Mouse (Mus musculus) neural tube, embryonic 14.5 days (tissue): Measurements from ENCODE around the gene Trim45. TPM values are rescaled to one million over a fixed set of nuclear protein-coding genes. Genes with fewer than 3 reads are reported as not detected.

ENCODE experiments used
- ATAC-seq: fragments of 200-750 bp; cut with Nextera tagmentation; 2 replicates; pipeline ENCODE4 v1.8.0; 2017; ENCODE audit warnings: low read depth, mild to moderate bottlenecking, moderate TSS enrichment, moderate library complexity
- H3K27ac ChIP-seq: fragments of 300-500 bp; sonication (generic); 2 replicates; pipeline ENCODE4 v1.5.1; 2014; ENCODE audit warnings: low read depth, mild to moderate bottlenecking, control low read depth, low read length, moderate library complexity, mixed read lengths
- H3K27me3 ChIP-seq: fragments of 300-500 bp; sonication (generic); 2 replicates; pipeline ENCODE4 v1.6.1; 2014; ENCODE audit warnings: low read length; ENCODE audit not compliant: control insufficient read depth, insufficient read depth
- H3K36me3 ChIP-seq: fragments of 300-500 bp; sonication (generic); 2 replicates; pipeline ENCODE4 v1.6.1; 2014; ENCODE audit warnings: low read length, mixed read lengths; ENCODE audit not compliant: control insufficient read depth, insufficient read depth
- H3K4me1 ChIP-seq: fragments of 300-500 bp; sonication (generic); 2 replicates; pipeline ENCODE4 v1.6.1; 2014; ENCODE audit warnings: low read length; ENCODE audit not compliant: control insufficient read depth, insufficient read depth
- H3K4me2 ChIP-seq: fragments of 300-500 bp; sonication (generic); 2 replicates; pipeline ENCODE4 v1.6.1; 2014; ENCODE audit warnings: mild to moderate bottlenecking, low read depth, low read length, control low read depth
- H3K4me3 ChIP-seq: fragments of 300-500 bp; sonication (generic); 2 replicates; pipeline ENCODE4 v1.5.1; 2014; ENCODE audit warnings: low read depth, low read length, control low read depth, mixed read lengths
- H3K9ac ChIP-seq: fragments of 300-500 bp; sonication (generic); replicated peaks from 2 replicates; pipeline ENCODE4 v1.6.1; 2014; ENCODE audit warnings: low read depth, mild to moderate bottlenecking, control low read depth, low read length, mixed read lengths
- H3K9me3 ChIP-seq: fragments of 300-500 bp; sonication (generic); 2 replicates; pipeline ENCODE4 v1.6.1; 2016; ENCODE audit warnings: low read length; ENCODE audit not compliant: control insufficient read depth
- WGBS: fragments of 180-500 bp; shearing (Covaris S2); extraction: QIAGEN DNeasy Blood & Tissue Kit; methylation state at CpG from one replicate; pipeline ENCODE4 v1.1.7; 2014; 5-methylcytosine and 5-hydroxymethylcytosine counted together
- polyA plus RNA-seq: library from polyadenylated mRNA; unstranded; fragments of >200 nt; fragmentation: Nextera tagmentation; extraction: Ambion mirVana; gene quantifications from 2 replicates; pipeline ENCODE4 v1.2.1, GENCODE M21; 2014

Trim45 gene
- polyA plus RNA-seq, result 3.8 and 4.9 TPM in 2 replicates

- peak within 1 kb of the TSS; percentile 75 for H3K4me2 ChIP-seq
- H3K9ac ChIP-seq, result peak within 1 kb of the TSS; percentile 76
- H3K27me3 ChIP-seq, result no peaks in the 10 kb centered on the region
- no peaks in the 10 kb centered on the region for H3K36me3 ChIP-seq
- no peaks in the 10 kb centered on the region for H3K9me3 ChIP-seq
- WGBS, result under 1% methylated on average over 39 of the region's 39 CpGs
- peak; percentile 98 for ATAC-seq
- H3K27ac ChIP-seq, result peak within 1 kb of the TSS; percentile 84
- H3K4me3 ChIP-seq, result peak within 1 kb of the TSS; percentile 56
- H3K4me1 ChIP-seq, result peaks cover 10% of the 10 kb centered on the region
Observed at GRCm38 (mm10) chr3:100921825-100922505, at the start of gene Trim45. Trim45 (plus strand) TSS chr3:100922202.

GRCm38 (mm10) chr3:100877057-100877456 lies 44.9 kb upstream of the Trim45 start:
- H3K4me1 ChIP-seq, result no peaks in the 10 kb centered on the region
- no peaks in the 10 kb centered on the region for H3K9me3 ChIP-seq
- H3K4me3 ChIP-seq, result no peak overlapping the region
- no peaks in the 10 kb centered on the region for H3K27me3 ChIP-seq
- no peak overlapping the region for H3K4me2 ChIP-seq
- 90% methylated on average over 4 of the region's 4 CpGs for WGBS
- ATAC-seq, result no peak
- no peak overlapping the region for H3K9ac ChIP-seq
- no peaks in the 10 kb centered on the region for H3K36me3 ChIP-seq
- H3K27ac ChIP-seq, result no peak overlapping the region

DNA sequence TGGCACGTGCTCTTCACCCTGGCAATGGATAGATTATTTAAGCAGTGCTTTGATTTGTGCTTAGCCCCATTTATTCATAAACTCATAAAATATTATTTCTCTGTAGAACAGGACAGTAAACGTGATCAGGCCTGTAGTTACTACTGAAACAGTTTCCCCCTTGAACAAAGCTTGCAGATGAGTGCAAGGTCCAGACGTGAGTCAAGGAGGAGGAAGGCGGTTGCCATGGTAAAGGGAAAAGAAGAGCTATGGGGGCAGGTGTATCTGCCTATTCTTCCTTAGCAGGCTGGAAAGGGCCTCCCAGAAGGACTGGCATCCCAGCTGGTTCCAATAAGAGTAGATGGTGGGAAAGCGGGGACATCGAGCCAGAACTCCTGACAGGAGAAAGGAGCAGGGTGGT lies 40.6 kb upstream of the Trim45 start:
- Histone ChIP-seq H3K4me3 (no peak overlapping the region), H3K4me2 (no peak overlapping the region), H3K9me3 (no peaks in the 10 kb centered on the region), H3K36me3 (no peaks in the 10 kb centered on the region), H3K4me1 (no peaks in the 10 kb centered on the region), H3K9ac (no peak overlapping the region), H3K27me3 (no peaks in the 10 kb centered on the region), H3K27ac (no peak overlapping the region)
- ATAC-seq, result no peak
- 79% methylated on average over 6 of the region's 6 CpGs for WGBS

GRCm38 (mm10) chr3:100881843-100882634 lies 40.0 kb upstream of the Trim45 start:
- Histone ChIP-seq H3K9me3 (no peaks in the 10 kb centered on the region), H3K4me1 (no peaks in the 10 kb centered on the region), H3K27ac (no peak overlapping the region), H3K4me2 (no peak overlapping the region), H3K4me3 (no peak overlapping the region), H3K27me3 (no peaks in the 10 kb centered on the region), H3K36me3 (no peaks in the 10 kb centered on the region), H3K9ac (no peak overlapping the region)
- ATAC-seq, result no peak
- WGBS, result 86% methylated on average over 9 of the region's 9 CpGs

DNA sequence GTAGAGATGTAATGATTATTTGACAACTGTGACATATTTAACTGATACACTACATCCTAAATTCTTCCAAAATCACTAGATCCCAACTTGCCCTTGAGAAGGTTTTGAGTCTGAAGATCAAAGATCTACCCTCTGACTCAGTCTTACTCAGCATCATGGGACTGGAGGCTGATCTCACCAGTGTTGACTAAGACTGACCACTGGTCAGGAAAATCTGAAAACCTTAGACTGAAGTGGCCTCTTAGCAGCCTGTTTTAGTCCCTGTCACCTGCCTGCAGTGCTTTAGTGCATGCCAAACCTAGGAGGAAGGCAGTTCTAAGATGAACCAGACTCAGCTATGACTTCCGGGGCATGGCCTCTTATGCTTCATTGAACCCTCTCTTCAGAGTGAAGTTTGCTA lies 32.8 kb upstream of the Trim45 start:
- H3K4me2 ChIP-seq, result no peak overlapping the region
- H3K4me1 ChIP-seq, result no peaks in the 10 kb centered on the region
- no peaks in the 10 kb centered on the region for H3K27me3 ChIP-seq
- H3K4me3 ChIP-seq, result no peak overlapping the region
- no peak overlapping the region for H3K9ac ChIP-seq
- no peaks in the 10 kb centered on the region for H3K9me3 ChIP-seq
- no peaks in the 10 kb centered on the region for H3K36me3 ChIP-seq
- 83% methylated on average over 1 of the region's 1 CpGs for WGBS
- no peak overlapping the region for H3K27ac ChIP-seq
- no peak for ATAC-seq

DNA sequence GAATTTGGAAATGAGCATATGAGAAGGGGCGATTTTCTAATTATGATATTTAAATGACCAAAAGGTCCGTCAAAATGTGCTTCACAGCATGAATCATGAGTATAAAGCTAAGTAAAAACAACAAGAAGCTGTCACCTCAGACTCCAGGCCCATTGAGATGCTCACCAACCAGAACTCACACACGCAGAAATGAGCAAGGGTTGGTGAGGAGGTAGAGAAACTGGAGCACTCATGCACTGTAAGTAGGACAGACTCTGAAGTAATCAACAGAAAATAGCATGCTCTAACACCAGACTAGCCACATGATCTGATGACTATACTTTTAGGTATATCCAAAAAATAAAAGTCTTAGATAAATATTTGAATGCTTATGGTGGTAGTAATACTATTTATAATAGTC lies 31.6 kb upstream of the Trim45 start:
- no peaks in the 10 kb centered on the region for H3K9me3 ChIP-seq
- no peak overlapping the region for H3K4me2 ChIP-seq
- no peaks in the 10 kb centered on the region for H3K36me3 ChIP-seq
- no peak for ATAC-seq
- no peak overlapping the region for H3K9ac ChIP-seq
- WGBS, result 94% methylated on average over 3 of the region's 3 CpGs
- H3K27me3 ChIP-seq, result no peaks in the 10 kb centered on the region
- no peaks in the 10 kb centered on the region for H3K4me1 ChIP-seq
- H3K27ac ChIP-seq, result no peak overlapping the region
- H3K4me3 ChIP-seq, result no peak overlapping the region

- Histone ChIP-seq H3K36me3 (no peaks in the 10 kb centered on the region), H3K27ac (no peak overlapping the region), H3K4me3 (no peak overlapping the region), H3K27me3 (no peaks in the 10 kb centered on the region), H3K9me3 (no peaks in the 10 kb centered on the region), H3K4me1 (no peaks in the 10 kb centered on the region), H3K4me2 (no peak overlapping the region), H3K9ac (no peak overlapping the region)
- WGBS, result 58% methylated on average over 11 of the region's 11 CpGs
- ATAC-seq, result no peak
Observed at GRCm38 (mm10) chr3:100892383-100893335, 29.3 kb upstream of the Trim45 start.

- Histone ChIP-seq H3K9ac (no peak overlapping the region), H3K4me2 (no peak overlapping the region)
Observed at GRCm38 (mm10) chr3:100895500-100895899, 26.5 kb upstream of the Trim45 start.

More at GRCm38 (mm10) chr3:100895500-100895899, 26.5 kb upstream of the Trim45 start:
- H3K27me3 ChIP-seq, result no peaks in the 10 kb centered on the region
- no peak overlapping the region for H3K27ac ChIP-seq
- ATAC-seq, result no peak
- no peaks in the 10 kb centered on the region for H3K9me3 ChIP-seq
- H3K4me3 ChIP-seq, result no peak overlapping the region
- H3K36me3 ChIP-seq, result no peaks in the 10 kb centered on the region
- no peaks in the 10 kb centered on the region for H3K4me1 ChIP-seq
- WGBS, result 85% methylated on average over 6 of the region's 6 CpGs
